Mouse (Mus musculus): ENCODE measurements around the gene Ilvbl.
A peak's percentile ranks its signal among the peaks of the same experiment; 100 is the strongest.
"Not testable (repeated sequence)": the region's sequence is repeated elsewhere in the genome, so short reads cannot be mapped to it uniquely, and the experiment has no call there.

The Ilvbl gene

GRCm38 (mm10) chr10:78591406-78592328 is 17.5 kb downstream of the Ilvbl start, which contains the start of gene Syde1:
Gene Syde1, minus strand, starts transcription at chr10:78591964.
- DNase-seq: peak; percentile 90

- DNase-seq: peak; percentile 42
These were observed 18.8 kb downstream of the Ilvbl start for GRCm38 (mm10) chr10:78592856-78593379.

- DNase-seq: no peak
These were observed 19.6 kb downstream of the Ilvbl start for GRCm38 (mm10) chr10:78593736-78594135.

- peak; percentile 39 for DNase-seq
These were observed 20.0 kb downstream of the Ilvbl start for GRCm38 (mm10) chr10:78594157-78594556.

GRCm38 (mm10) chr10:78594566-78594965 is 20.4 kb downstream of the Ilvbl start:
- no peak for DNase-seq

GRCm38 (mm10) chr10:78599865-78600264 is 25.7 kb downstream of the Ilvbl start:
- DNase-seq: no peak

- peak; percentile 73 for DNase-seq
These were observed 30.9 kb downstream of the Ilvbl start for GRCm38 (mm10) chr10:78605080-78605479.

- DNase-seq: no peak
These were observed 33.5 kb downstream of the Ilvbl start for GRCm38 (mm10) chr10:78607602-78608001.

- DNase-seq: no peak
These were observed 43.8 kb downstream of the Ilvbl start, which contains the start of gene Olfr1357 for GRCm38 (mm10) chr10:78617974-78618373. Gene Olfr1357, minus strand, starts transcription at chr10:78618074.

- DNase-seq: not testable (repeated sequence)
These were observed 49.0 kb downstream of the Ilvbl start for GRCm38 (mm10) chr10:78623143-78623542.

GRCm38 (mm10) chr10:78630194-78630593 is 56.0 kb downstream of the Ilvbl start:
- no peak for DNase-seq

- DNase-seq: peak; percentile 19
These were observed 58.2 kb downstream of the Ilvbl start for GRCm38 (mm10) chr10:78632311-78632710.
